Mouse (Mus musculus) embryonic fibroblast, embryonic 13.5 days (primary cell): ENCODE results near the gene Slc27a2.

Source experiments
- CTCF ChIP-seq: IDR thresholded peaks from 2 replicates; pipeline ENCODE4 v1.5.1; 2011; ENCODE audit warnings: mild to moderate bottlenecking, control low read depth, low read length, moderate library complexity, borderline replicate concordance; ENCODE audit not compliant: insufficient read depth
- POLR2A ChIP-seq: IDR thresholded peaks from 2 replicates; pipeline ENCODE4 v1.6.1; 2011; ENCODE audit warnings: low read depth, mild to moderate bottlenecking, control low read depth, low read length, moderate library complexity

DNA sequence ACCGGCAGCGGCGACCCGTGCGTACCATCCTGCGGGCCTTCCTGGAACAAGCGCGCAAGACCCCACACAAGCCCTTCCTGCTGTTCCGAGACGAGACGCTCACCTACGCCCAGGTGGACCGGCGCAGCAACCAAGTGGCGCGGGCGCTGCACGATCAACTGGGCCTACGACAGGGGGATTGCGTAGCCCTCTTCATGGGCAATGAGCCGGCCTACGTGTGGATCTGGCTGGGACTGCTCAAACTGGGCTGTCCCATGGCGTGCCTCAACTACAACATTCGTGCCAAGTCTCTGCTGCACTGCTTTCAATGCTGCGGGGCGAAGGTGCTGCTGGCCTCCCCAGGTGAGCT lies 1.1 kb downstream of the Slc27a2 start:
- TF ChIP-seq CTCF: no peak
- no peak for TF ChIP-seq POLR2A
